Mouse (Mus musculus) liver, adult 2 months (tissue): Measurements from ENCODE around the gene Scnn1a.

Experiments
- CTCF ChIP-seq: fragments of 200-500 bp; IDR thresholded peaks from 2 replicates; pipeline ENCODE4 v1.5.1; 2011; ENCODE audit warnings: low read depth, low read length, control low read depth
- POLR2A ChIP-seq: fragments of 200-500 bp; IDR thresholded peaks from 2 replicates; pipeline ENCODE4 v1.6.1; 2011; ENCODE audit warnings: low read length, control low read depth; ENCODE audit not compliant: insufficient read depth; ENCODE audit errors: extremely low read depth

- TF ChIP-seq POLR2A (no peak), CTCF (no peak)
Observed at GRCm38 (mm10) chr6:125284250-125284649, 36.2 kb upstream of the Scnn1a start.
